Mouse (Mus musculus) activated CD4-positive, CD25-positive, alpha-beta regulatory T cell, adult 4 months (primary cell): ENCODE data around the gene Kcnq4. TPM values are rescaled to one million over a fixed set of nuclear protein-coding genes. Genes with fewer than 3 reads are reported as not detected.

ENCODE experiments used
- ATAC-seq: one replicate; pipeline ENCODE4 v1.8.0; 2017
- polyA plus RNA-seq, 2 experiments: library from polyadenylated mRNA; unstranded; fragments of 100-300 nt; shearing (Covaris generic); gene quantifications; one replicate each; pipeline ENCODE4 v1.2.1; 2017

Gene Kcnq4
- polyA plus RNA-seq, 2 experiments from 2014 or later = not detected

DNA sequence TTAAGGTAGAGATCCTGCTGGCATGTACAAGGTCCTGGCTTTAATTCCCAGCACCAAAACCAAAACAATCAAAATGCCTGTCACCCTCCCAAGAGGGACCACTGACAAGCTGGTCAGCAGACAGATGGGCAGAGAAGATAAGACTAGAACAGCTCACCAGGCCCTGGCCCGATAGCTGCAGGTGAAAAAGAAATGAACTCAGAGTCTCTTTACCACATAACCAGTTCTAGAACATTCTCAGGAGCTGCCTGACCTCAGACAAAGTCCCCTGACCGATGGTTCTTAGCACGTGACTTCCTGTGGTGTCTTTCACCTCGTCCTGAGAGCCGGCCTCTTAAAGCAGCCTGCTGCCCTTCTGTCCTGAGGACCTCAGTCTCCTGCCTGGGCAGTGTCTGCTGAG is 78.8 kb downstream of the Kcnq4 start:
- ATAC-seq = no peak

DNA sequence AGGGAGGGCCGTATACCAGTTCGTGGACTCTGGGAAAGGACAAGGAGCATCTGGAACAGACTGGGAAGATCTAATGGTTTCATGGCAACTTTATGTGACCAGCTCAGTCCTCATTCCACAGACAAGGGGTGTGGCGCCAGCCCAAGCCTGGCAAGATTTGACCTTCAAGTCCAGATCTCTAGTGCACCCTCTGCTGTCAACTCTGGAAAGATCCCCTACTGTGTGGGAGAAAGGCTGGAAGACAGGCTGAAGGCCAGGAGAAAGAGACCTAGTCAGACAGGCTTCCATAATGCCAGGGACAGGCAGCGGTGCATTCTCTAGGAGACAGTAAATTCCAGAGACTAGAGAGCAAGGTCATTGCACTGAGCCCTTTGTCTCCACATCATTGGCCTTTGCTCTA is 79.9 kb downstream of the Kcnq4 start:
- no peak for ATAC-seq

DNA sequence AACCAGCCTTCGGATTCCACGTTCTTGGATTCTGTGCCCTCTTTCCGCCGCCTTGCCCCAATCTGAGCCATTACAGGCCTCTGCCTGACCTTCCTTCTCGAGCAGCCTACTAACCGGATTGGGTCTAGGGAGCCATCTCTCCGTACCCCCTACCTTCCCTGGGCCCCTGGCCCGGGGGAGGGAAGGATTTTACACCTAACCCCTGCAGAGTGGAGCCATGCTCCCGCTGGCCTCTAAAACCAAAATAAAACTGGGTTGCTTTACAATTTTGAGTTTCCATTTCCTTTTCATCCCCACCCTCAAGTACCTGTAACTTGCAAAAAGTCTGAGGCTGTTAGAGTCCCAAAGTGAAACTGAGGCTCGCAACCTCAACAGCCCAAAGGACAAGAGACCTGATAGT is 80.9 kb downstream of the Kcnq4 start:
- ATAC-seq = no peak

DNA sequence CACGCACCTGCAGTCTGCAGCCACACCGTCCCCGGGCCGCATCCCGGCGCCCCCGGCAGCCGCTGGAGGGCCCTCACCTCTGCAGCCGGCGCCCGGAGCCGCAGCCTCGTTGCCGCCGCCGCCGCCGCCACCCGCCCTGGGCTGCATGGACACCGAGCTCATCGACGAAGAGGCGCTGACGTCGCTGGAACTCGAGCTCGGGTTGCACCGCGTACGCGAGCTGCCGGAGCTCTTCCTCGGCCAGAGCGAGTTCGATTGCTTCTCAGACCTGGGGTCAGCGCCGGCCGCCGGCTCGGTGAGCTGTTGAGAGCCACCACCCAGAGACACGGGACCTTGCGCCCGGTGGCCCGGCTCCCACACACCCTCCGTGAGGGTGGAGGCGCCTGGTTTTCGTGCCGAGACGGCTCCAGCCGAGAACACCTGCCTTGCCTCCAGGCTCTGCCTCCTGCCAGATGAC is 81.3 kb downstream of the Kcnq4 start:
- peak; percentile 37 for ATAC-seq

DNA sequence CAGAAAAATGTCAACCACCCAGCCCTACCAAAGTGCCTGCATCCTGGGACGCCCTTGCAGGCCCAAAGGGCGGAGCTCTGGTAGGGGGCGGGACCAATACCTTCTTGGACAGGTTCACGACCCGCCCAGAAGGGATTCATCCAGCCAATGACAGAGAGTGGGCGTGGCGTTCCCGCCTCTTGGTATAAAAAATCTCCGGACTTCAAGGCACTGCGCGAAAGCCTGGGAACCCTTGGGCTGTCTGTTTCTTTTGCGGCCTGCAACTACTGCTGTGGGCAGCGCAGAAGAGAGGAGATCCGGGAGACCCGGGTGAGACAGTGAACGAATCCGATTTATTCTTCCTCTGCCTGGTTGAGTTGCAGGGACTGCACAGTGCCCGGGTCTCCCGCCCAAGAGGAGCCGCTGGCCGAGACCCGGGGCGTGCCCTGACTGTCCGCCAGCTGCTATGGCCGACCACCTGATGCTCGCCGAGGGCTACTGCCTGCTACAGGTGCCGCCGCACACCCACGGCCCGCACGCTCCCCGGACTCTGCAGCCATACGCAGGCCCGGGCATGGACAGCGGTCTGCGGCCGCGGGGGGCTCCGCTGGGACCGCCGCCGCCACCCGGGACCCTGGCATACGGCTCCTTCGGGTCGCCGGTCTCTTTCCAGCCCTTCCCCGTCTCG is 81.9 kb downstream of the Kcnq4 start, which contains the start of gene Cited4:
TSS of gene Cited4 (plus strand) at position 215 of the 667 bp plus-strand sequence.
- ATAC-seq = peak; percentile 96

DNA sequence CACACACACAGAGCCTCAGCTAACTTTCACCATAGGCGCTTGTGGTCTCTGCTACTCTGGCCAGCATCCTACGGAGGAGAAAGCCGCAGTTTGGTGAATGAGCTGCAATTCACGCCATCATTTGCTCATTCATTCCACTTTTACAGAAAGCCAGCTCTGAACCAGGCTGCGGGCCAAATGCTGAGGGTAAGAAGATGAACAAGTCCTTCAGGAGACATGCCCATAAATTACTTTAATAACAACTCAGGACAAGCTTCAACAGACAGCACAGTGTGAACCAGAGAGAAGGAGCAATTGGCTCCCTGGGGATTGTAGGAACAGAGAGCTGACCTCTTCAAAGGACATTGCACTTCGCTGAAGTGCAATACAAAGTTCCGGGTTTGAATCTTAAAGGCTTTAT is 82.6 kb downstream of the Kcnq4 start:
- ATAC-seq = no peak

DNA sequence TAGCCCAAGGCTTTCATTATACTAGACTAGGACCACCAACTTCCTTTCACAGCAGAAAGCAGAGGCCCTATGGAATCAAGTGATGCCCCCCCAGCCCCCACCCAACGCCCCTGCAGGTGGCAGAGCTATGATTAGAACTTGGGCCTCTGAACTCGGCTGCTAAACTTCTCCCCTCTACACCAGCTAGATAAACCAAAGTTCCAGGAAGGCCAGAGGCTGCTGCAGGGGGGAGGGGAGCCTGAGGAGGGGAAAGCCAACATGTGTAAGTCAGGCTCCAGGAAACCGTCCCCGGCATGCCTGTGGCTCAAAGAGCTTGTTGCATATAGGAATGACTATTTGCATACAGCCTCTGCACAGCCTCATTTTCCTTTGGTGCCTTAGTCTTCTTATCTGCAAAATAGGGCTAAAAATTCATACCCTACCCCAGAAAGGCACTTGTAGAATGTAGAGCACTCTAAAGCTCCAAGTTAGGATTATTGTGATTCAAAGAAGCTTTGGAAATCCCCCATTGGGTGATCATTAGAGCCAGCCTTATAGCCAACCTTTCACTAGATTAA is 83.2 kb downstream of the Kcnq4 start:
- ATAC-seq = no peak

DNA sequence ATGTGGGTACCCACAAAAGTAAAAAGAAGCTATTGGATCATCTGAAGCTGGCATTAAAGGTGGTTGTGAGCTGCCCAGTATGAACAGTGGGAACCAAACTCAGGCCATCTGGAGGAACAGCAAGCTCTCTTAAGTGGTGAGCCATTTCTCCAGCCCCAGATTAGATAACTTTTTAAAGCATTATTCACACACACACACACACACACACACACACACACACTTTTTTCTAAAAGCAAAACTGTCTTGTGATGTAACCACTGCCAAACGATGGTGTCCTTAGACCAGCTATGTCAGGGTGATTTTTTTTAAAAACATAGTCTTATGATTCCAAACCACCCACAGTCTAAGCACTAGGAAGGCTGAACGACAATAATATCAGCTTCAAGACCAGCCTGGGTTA is 83.8 kb downstream of the Kcnq4 start:
- ATAC-seq = no peak

DNA sequence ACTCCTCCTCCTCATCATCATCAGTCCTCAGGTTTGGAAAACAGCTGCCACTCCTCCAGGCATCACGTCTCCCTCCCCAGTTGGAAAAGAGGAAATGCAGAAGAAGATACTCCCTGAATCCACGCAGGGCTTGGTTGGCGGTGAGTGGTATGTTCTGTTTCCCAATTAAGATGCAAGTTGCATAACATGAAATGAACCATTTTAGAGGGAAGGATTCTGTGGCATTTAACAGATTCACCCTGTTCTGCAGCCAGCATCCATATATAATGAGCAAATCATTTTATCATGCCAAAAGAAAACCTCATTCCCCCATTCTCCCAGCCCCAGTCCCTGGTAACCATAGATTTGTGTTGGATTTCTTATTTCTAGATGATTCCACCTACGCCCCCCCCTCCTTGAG is 87.9 kb downstream of the Kcnq4 start:
- ATAC-seq = no peak

DNA sequence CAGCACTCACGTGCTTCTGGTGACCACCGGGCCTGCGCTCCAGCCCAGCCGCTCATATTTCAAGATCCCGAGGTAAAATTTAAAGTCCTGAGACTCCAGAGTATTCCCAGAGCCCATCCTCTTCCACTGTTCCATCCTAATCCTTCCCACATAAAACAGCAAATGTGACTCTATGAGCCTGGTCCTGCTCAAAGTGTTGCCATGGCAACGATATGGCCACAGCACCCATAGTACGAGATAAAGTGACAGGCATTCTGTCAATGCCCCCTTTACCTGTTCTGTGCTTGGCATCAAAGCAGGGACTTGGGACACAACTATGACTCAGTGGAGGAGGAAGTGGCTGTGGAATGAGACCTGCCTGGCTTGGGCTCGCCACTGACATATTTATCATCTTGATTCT is 92.5 kb downstream of the Kcnq4 start:
- ATAC-seq = no peak

DNA sequence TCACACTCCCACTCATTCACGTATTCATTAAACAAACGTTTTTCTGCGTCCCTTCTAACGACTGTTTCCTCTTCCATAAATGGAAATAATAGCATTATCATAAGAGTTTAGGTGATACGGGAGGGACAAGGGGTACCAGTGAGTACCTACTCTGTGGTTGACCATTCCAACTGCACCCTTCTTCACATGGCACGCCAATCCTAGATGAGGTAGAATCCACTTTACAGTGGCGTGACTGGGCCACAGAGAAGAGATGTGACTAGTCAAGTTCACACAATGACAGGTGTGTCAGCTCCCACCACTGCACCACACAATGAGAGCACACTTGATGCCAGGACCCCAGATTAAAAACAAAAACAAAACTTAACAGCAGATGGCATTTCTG is 98.2 kb downstream of the Kcnq4 start:
- ATAC-seq = no peak

DNA sequence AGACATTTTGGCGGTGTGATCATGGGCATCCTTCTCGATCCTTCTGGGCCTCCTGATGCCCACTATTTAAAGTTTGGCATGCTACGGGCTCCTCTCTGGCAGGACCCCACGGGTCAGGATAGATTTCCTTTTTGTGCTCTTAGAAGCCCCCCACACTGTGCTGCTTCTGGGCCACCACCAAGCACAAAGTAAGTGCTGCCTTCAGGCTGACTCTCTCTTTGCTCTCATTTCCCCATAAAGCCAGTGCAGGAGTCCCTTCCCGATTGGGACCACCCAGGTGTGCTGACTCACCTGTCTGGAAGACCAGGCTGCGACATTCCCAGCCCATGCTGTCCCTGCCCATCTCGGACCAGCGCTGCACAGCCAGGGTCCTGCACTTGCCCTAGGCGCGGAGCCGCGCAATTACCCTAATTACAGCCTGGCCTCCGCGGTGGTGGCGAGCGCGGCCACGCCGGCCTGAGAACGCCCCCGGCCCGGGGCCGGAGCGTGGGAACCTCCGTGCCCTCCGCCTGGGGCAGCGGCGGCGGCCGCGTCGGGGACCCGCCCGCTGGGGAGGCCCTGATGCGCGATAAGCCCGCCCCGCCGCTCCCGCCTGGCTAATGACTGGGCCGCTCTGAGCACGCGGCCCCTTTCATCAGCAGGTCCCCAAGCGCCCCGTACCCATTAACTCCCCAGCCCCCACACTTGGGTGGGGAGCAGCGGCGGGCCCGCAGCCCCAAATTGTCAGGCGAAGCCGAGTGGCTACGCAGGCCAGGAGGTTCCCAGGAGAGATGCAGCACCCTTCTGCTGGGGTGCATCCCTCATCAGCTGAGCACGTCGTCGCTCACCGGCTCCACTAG is 98.8 kb downstream of the Kcnq4 start:
- no peak for ATAC-seq

Other genes with a start within 250 kb of the Kcnq4 start
- gene Slfnl1, start 216.4 kb downstream of the Kcnq4 start, polyA plus RNA-seq = not detected
- 10 to 100 TPM; 19.0 to 26.5 TPM for gene Ctps, start 178.3 kb downstream of the Kcnq4 start, polyA plus RNA-seq
- not detected for gene Gm8439, start 159.9 kb downstream of the Kcnq4 start, polyA plus RNA-seq
- under 1 TPM in 1 of 2 experiments, not detected in 1; 0.62 TPM for gene Cited4, start 82.0 kb downstream of the Kcnq4 start, polyA plus RNA-seq
- gene Nfyc, start 83.0 kb upstream of the Kcnq4 start, polyA plus RNA-seq = 10 to 100 TPM; 55.0 to 70.3 TPM
- under 1 TPM; 0.68 to 0.99 TPM for gene Rims3, start 106.2 kb upstream of the Kcnq4 start, polyA plus RNA-seq
- 10 to 100 TPM; 28.2 to 30.5 TPM for gene Exo5, start 176.4 kb upstream of the Kcnq4 start, polyA plus RNA-seq
- 1 to 10 TPM; 1.9 to 2.2 TPM for gene Zfp69, start 203.1 kb upstream of the Kcnq4 start, polyA plus RNA-seq